ENCODE assay signal across 11 mouse cellular contexts in the genomic region with DNA sequence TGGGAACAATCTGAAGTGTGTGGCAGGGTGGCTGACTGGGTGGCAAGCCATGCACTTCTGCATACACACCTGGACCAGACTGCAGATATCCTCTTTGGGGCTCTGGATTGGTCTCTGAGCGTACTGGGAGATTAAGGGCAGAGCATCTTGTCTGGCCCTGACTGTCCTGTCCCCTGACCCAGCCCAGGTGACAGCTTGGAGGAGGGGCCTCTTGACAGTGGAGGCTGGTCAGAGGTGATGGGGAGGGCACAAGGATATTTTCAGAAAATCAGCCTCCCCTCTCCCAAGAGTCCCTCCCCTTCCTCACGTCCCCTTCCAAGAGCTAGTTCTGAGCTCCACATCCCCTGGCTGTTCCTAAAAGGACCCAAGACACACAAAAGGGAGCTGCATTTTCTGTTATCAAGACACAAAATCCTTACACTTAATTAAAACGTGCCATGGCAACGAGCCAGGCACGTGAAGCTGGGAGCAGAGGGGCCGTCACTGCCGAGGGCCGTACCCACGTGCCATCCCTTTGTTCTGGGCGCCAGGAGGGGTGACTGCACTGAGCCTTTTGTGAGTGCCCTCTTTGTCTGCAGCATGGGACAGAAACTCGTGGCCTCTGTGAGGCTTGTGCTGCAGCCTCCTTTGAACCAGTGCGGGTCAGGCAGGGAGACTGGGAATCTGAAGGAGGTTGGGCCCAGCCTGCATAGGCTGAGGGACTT. TPM values are rescaled to one million over a fixed set of nuclear protein-coding genes. Genes with fewer than 3 reads are reported as not detected.
DNase-seq lines count a peak whose midpoint lies in the region; ATAC-seq and TF ChIP-seq lines count a peak whose summit lies in the region.
"Had no signal": no experiment of that assay in that cellular context is flagged by ENCODE, and none has a peak within 500 bp of the region (broad histone marks: within the 10 kb centered on the region; RNA-seq: fewer than 3 reads in every experiment).

No protein-coding gene starts in this region.

- no peaks in the 10 kb centered on the region for H3K36me3 ChIP-seq in embryonic facial prominence, embryonic 10.5 days (replicated peaks)
- H3K36me3 ChIP-seq in hindbrain, embryonic 11.5 days (ENCODE audit: control insufficient read depth, insufficient read depth, low read length) = no peaks in the 10 kb centered on the region
- no peaks in the 10 kb centered on the region for H3K36me3 ChIP-seq in midbrain, postnatal 0 days (ENCODE audit: insufficient read depth, low read length)
- H3K36me3 ChIP-seq in thymus, adult 2 months (ENCODE audit: control insufficient read depth, insufficient read depth, low read length) = no peaks in the 10 kb centered on the region

- peaks cover 82% of the 10 kb centered on the region for H3K27me3 ChIP-seq in embryonic facial prominence, embryonic 10.5 days (replicated peaks; ENCODE audit: low read depth, poor library complexity, severe bottlenecking)
- H3K27me3 ChIP-seq in hindbrain, embryonic 11.5 days (ENCODE audit: control insufficient read depth, insufficient read depth, low read length) = peaks cover 29% of the 10 kb centered on the region
- H3K27me3 ChIP-seq in midbrain, postnatal 0 days (ENCODE audit: insufficient read depth, low read length) = no peaks in the 10 kb centered on the region
- H3K27me3 ChIP-seq in thymus, adult 2 months (ENCODE audit: control insufficient read depth, insufficient read depth, low read length) = no peaks in the 10 kb centered on the region

- DNase-seq in layer of hippocampus, adult 11-12 months (ENCODE audit: low spot score) = peak; percentile 22
- DNase-seq in layer of hippocampus, adult 9-10 months (ENCODE audit: low spot score) = no peak
- peak; percentile 63 for DNase-seq in embryonic facial prominence, embryonic 10.5 days (ENCODE audit: low spot score)
- peak; percentile 85 for DNase-seq in hindbrain, embryonic 11.5 days (ENCODE audit: low spot score)
- DNase-seq in midbrain, postnatal 0 days (ENCODE audit: low spot score) = peak; percentile 49
- no peak for DNase-seq in testis, postnatal 14 days (ENCODE audit: low spot score)
- DNase-seq in urinary bladder, postnatal 10 days (ENCODE audit: low spot score) = no peak
- no peak for DNase-seq in thymus, adult 2 months

- peak overlapping the region; percentile 12; the same call in 1 of the 2 replicates for H3K9ac ChIP-seq in hindbrain, embryonic 11.5 days (ENCODE audit: low read depth, low read length)
- H3K9ac ChIP-seq in midbrain, postnatal 0 days (replicated peaks; ENCODE audit: low read length, poor library complexity, severe bottlenecking) = no peak overlapping the region

- no peak for TF ChIP-seq POLR2A in thymus, adult 2 months (IDR thresholded peaks at IDR 0.05; ENCODE audit: control insufficient read depth, extremely low read depth, insufficient read depth, low read length, poor library complexity)

- H3K4me3 ChIP-seq in embryonic facial prominence, embryonic 10.5 days = peak overlapping the region; percentile 21; the same call in 1 of the 2 replicates
- H3K4me3 ChIP-seq in hindbrain, embryonic 11.5 days (ENCODE audit: low read depth, low read length) = no peak overlapping the region
- H3K4me3 ChIP-seq in midbrain, postnatal 0 days (ENCODE audit: low read depth, low read length) = no peak overlapping the region
- H3K4me3 ChIP-seq in thymus, adult 2 months (ENCODE audit: control insufficient read depth, insufficient read depth, low read length) = no peak overlapping the region
- H3K4me3 ChIP-seq: megakaryocyte, embryonic 14.5 days had no signal

- TF ChIP-seq CTCF in midbrain, postnatal 0 days (IDR thresholded peaks at IDR 0.05) = no peak
- TF ChIP-seq CTCF in thymus, adult 2 months (IDR thresholded peaks at IDR 0.05; ENCODE audit: borderline replicate concordance, control insufficient read depth, extremely low read depth, insufficient read depth, low read length, poor library complexity) = no peak

- H3K27ac ChIP-seq in embryonic facial prominence, embryonic 10.5 days (replicated peaks) = peak overlapping the region; percentile 80
- H3K27ac ChIP-seq in hindbrain, embryonic 11.5 days (ENCODE audit: low read depth, low read length) = peak overlapping the region; percentile 48; the same call in 1 of the 2 replicates
- no peak overlapping the region for H3K27ac ChIP-seq in midbrain, postnatal 0 days (ENCODE audit: low read depth, low read length)
- H3K27ac ChIP-seq in thymus, adult 2 months (ENCODE audit: control insufficient read depth, insufficient read depth, low read length) = no peak overlapping the region

- H3K4me2 ChIP-seq in hindbrain, embryonic 11.5 days (replicated peaks; ENCODE audit: low read depth, low read length) = peak overlapping the region; percentile 1; the same call in 1 of the 2 replicates
- H3K4me2 ChIP-seq in midbrain, postnatal 0 days (ENCODE audit: low read depth, low read length, poor library complexity, severe bottlenecking) = no peak overlapping the region

- 14% methylated on average over 12 of the region's 12 CpGs for WGBS in embryonic facial prominence, embryonic 10.5 days
- WGBS in hindbrain, embryonic 11.5 days = 7% methylated on average over 12 of the region's 12 CpGs
- WGBS in midbrain, postnatal 0 days = 12% methylated on average over 12 of the region's 12 CpGs
- 37% methylated on average over 12 of the region's 12 CpGs for WGBS in thymus, adult 2 months

- H3K4me1 ChIP-seq in embryonic facial prominence, embryonic 10.5 days = peaks cover 29% of the 10 kb centered on the region
- peaks cover 3% of the 10 kb centered on the region; the same call in 1 of the 2 replicates for H3K4me1 ChIP-seq in hindbrain, embryonic 11.5 days (replicated peaks; ENCODE audit: control insufficient read depth, insufficient read depth, low read length)
- H3K4me1 ChIP-seq in midbrain, postnatal 0 days (ENCODE audit: insufficient read depth, low read length) = no peaks in the 10 kb centered on the region; the same call in 1 of the 2 replicates
- no peaks in the 10 kb centered on the region for H3K4me1 ChIP-seq in thymus, adult 2 months (replicated peaks; ENCODE audit: control insufficient read depth, insufficient read depth, low read length)
- H3K4me1 ChIP-seq: megakaryocyte, embryonic 14.5 days had no signal

- peak; percentile 94 for ATAC-seq in hindbrain, embryonic 11.5 days (ENCODE audit: low FRiP score)
- ATAC-seq in midbrain, postnatal 0 days (ENCODE audit: low FRiP score) = peak; percentile 56; the same call in 1 of the 2 replicates

- no peaks in the 10 kb centered on the region for H3K9me3 ChIP-seq in embryonic facial prominence, embryonic 10.5 days
- no peaks in the 10 kb centered on the region for H3K9me3 ChIP-seq in hindbrain, embryonic 11.5 days (ENCODE audit: control insufficient read depth, low read length)
- H3K9me3 ChIP-seq in midbrain, postnatal 0 days (ENCODE audit: low read length) = no peaks in the 10 kb centered on the region
- H3K9me3 ChIP-seq: megakaryocyte, embryonic 14.5 days had no signal

RNA-seq across cellular contexts. Expression of a gene that starts 37.9 kb away (rescaled TPM):
- 312 and 325 TPM in 2 replicates for polyA plus RNA-seq in embryonic facial prominence, embryonic 10.5 days (2016; fragmentation: Nextera tagmentation; extraction: Ambion mirVana)
- 271 and 278 TPM in 2 replicates for polyA plus RNA-seq in hindbrain, embryonic 11.5 days (2014; fragmentation: Nextera tagmentation; extraction: Ambion mirVana)
- 101 and 106 TPM in 2 replicates for total RNA-seq in midbrain, postnatal 0 days (2014; rRNA removed)
- polyA plus RNA-seq in midbrain, postnatal 0 days (2015; fragmentation: Nextera tagmentation; extraction: Ambion mirVana) = 120 and 125 TPM in 2 replicates
- polyA plus RNA-seq in thymus, adult 2 months (2012; rRNA removed) = 194 and 196 TPM in 2 replicates

RNA-seq across cellular contexts. Expression of a gene that starts 49.4 kb away (rescaled TPM):
- polyA plus RNA-seq in embryonic facial prominence, embryonic 10.5 days (2016; fragmentation: Nextera tagmentation; extraction: Ambion mirVana) = 0.27 and 0.44 TPM in 2 replicates
- polyA plus RNA-seq in hindbrain, embryonic 11.5 days (2014; fragmentation: Nextera tagmentation; extraction: Ambion mirVana) = 2.7 and 3.5 TPM in 2 replicates
- 0.71 and 1.3 TPM in 2 replicates for total RNA-seq in midbrain, postnatal 0 days (2014; rRNA removed)
- 0.66 and 1.0 TPM in 2 replicates for polyA plus RNA-seq in midbrain, postnatal 0 days (2015; fragmentation: Nextera tagmentation; extraction: Ambion mirVana)
- polyA plus RNA-seq in thymus, adult 2 months (2012; rRNA removed) = 0.38 and 0.42 TPM in 2 replicates
- total RNA-seq: heart, postnatal 4 days; left cerebral cortex, adult 8-10 months had no signal

RNA-seq across cellular contexts. Expression of a gene that starts 55.3 kb away (rescaled TPM):
- 0.10 and 0.44 TPM in 2 replicates for polyA plus RNA-seq in embryonic facial prominence, embryonic 10.5 days (2016; fragmentation: Nextera tagmentation; extraction: Ambion mirVana)
- polyA plus RNA-seq in hindbrain, embryonic 11.5 days (2014; fragmentation: Nextera tagmentation; extraction: Ambion mirVana) = 0.57 and 1.2 TPM in 2 replicates
- total RNA-seq in midbrain, postnatal 0 days (2014; rRNA removed) = 0.80 and 0.88 TPM in 2 replicates
- polyA plus RNA-seq in midbrain, postnatal 0 days (2015; fragmentation: Nextera tagmentation; extraction: Ambion mirVana) = 0.86 and 1.2 TPM in 2 replicates
- polyA plus RNA-seq in thymus, adult 2 months (2012; rRNA removed) = 0.75 and 1.0 TPM in 2 replicates
- total RNA-seq: heart, postnatal 4 days; left cerebral cortex, adult 8-10 months had no signal

Comparison
In these comparisons a context has a peak if more than half of its experiments do, and no peak if none do; other contexts are left out.
1. DNase-seq: peak in layer of hippocampus, adult 11-12 months (single experiment), embryonic facial prominence, embryonic 10.5 days (single experiment), hindbrain, embryonic 11.5 days (single experiment) and midbrain, postnatal 0 days (single experiment); none in layer of hippocampus, adult 9-10 months (single experiment), testis, postnatal 14 days (single experiment), urinary bladder, postnatal 10 days (single experiment) and thymus, adult 2 months (single experiment).
2. H3K27ac ChIP-seq: peak in embryonic facial prominence, embryonic 10.5 days (single experiment) and hindbrain, embryonic 11.5 days (single experiment); none in midbrain, postnatal 0 days (single experiment) and thymus, adult 2 months (single experiment).